Mouse (Mus musculus) small intestine, adult 2 months (tissue): Measurements from ENCODE around the gene Nkain2.

Experiments used
- CTCF ChIP-seq: fragments of 200-500 bp; IDR thresholded peaks from 2 replicates; pipeline ENCODE4 v1.5.1; 2012; ENCODE audit warnings: low read depth, mild to moderate bottlenecking, control low read depth, inconsistent platforms, low read length, moderate library complexity, mixed read lengths; ENCODE audit not compliant: insufficient replicate concordance, insufficient read length; ENCODE audit errors: extremely low read depth
- POLR2A ChIP-seq: fragments of 200-500 bp; IDR thresholded peaks from 2 replicates; pipeline ENCODE4 v1.6.1; 2012; ENCODE audit warnings: low read depth, mild to moderate bottlenecking, control low read depth, inconsistent platforms, low read length, moderate library complexity

DNA sequence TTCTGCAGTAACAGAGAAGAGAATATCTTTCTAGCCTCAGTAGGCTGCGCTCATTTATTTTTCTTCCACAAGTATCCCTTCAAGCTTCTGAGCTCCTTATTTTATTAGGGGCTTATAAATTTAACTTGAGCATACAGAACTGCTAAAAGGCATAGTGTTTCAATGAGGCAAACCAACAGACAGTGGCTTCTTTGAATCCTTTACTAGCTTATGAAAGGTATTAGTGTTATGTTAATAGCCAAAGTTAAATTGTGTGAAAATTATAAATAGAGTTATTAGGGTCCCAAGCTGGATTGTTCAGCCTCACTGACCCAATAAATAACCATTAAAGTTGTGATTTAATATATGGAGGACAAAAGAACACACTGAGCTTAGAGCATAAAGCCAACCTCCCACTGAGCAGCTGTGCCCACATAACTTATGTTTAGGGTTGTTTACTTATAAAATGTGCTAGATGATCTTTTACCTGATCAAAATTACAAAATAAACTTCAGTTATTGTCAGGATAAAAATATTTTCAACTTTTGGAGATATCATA lies 889.0 kb downstream of the Nkain2 start:
- no peak for TF ChIP-seq POLR2A
- no peak for TF ChIP-seq CTCF
